Mouse (Mus musculus) CH12.LX (cell line): ENCODE measurements at regions not wholly inside any gene's neighbourhood (a gene's known extent, or its start where the extent isn't known, plus 50 kb on each side); places are given as distances from the start of the nearest gene placed in this dataset.

Experiments
- CTCF ChIP-seq, 2 experiments: IDR thresholded peaks in 1 of 2; conservative IDR thresholded peaks in 1 of 2; 2 replicates each; pipeline ENCODE4 v1.5.1; 2011 to 2012; ENCODE audit warnings: low read depth in 2 of 2, low read length in 2 of 2, improper control_type of control experiment in 1 of 2, inconsistent platforms in 1 of 2, mild to moderate bottlenecking in 1 of 2, moderate library complexity in 1 of 2
- NELFE ChIP-seq: IDR thresholded peaks from 2 replicates; pipeline ENCODE4 v1.6.1; 2011; ENCODE audit warnings: low read depth, low read length, improper control_type of control experiment
- SMC3 ChIP-seq: IDR thresholded peaks from 2 replicates; pipeline ENCODE4 v1.6.1; 2011; ENCODE audit warnings: low read depth, low read length, improper control_type of control experiment

DNA sequence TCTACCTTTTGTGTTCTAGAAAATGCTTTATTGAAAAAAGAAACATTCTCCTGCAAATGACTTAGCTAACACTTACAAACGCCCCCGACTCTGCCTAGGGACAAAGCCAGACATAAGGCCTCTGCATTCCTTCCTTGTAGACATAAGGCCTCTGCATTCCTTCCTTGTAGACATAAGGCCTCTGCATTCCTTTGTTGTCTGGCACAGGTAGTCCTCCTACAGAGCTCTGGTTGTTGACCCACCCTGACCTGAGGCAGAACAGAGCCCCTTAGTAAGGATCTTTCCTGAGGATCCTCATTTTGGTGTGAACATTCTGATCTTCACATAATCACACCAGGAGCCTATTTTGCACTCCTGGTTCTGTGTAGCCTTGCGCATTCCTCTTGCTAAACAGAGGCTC is 80.9 kb upstream of the Zpld1 start:
- no peak for TF ChIP-seq SMC3
- no peak for TF ChIP-seq CTCF (conservative IDR thresholded peaks at IDR 0.05 in 1 of 2, IDR thresholded peaks at IDR 0.05 in 1 of 2; ENCODE audit: low read depth in 2 of 2, low read length in 2 of 2)
- no peak for TF ChIP-seq NELFE
